Mouse (Mus musculus) adrenal gland (tissue): ENCODE results near the gene Uba1.
"Not testable (repeated sequence)": the region's sequence is repeated elsewhere in the genome, so short reads cannot be mapped to it uniquely, and the experiment has no call there.

Experiments
- intact Hi-C: fragments of 180-260 bp; cut with DNase I; formaldehyde crosslinking; loops from one replicate; pipeline ENCODE4 v1.15.1; 2025

Gene Uba1

GRCm38 (mm10) chrX:20704295-20705082 lies 46.4 kb downstream of the Uba1 start:
- intact Hi-C loops, result no loop called here

GRCm38 (mm10) chrX:20705083-20705402 lies 46.9 kb downstream of the Uba1 start:
- intact Hi-C loops, result no loop called here

DNA sequence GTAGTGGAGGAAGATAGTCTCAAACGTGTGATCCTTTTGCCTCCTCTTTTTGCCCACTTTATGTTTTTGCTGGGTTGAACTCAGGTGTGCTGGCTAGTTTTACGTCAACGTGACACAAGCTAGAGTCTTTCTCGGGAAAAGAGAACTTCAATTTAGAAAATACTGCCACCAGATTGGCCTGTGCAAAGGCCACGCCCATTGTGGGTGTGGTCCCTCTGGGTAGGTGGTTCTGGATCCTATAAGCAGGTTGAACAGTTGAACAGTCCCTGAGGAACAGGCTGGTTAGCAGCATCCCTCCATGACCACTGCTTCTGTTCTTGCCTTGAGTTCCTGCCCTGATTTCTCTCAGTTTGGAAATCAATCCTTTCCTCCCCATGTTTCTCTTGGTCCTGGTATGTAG lies 70.6 kb downstream of the Uba1 start:
- intact Hi-C loops, result no loop called here

- intact Hi-C loops, result not testable (repeated sequence)
Measured at GRCm38 (mm10) chrX:20730048-20730447, 71.9 kb downstream of the Uba1 start.
